Mouse (Mus musculus) activated CD4-positive, CD25-positive, alpha-beta regulatory T cell, adult 4 months (primary cell): Measurements from ENCODE around the gene Siah2. TPM values are rescaled to one million over a fixed set of nuclear protein-coding genes. Genes with fewer than 3 reads are reported as not detected.

Experiments used
- ATAC-seq: one replicate; pipeline ENCODE4 v1.8.0; 2017
- polyA plus RNA-seq, 2 experiments: library from polyadenylated mRNA; unstranded; fragments of 100-300 nt; shearing (Covaris generic); gene quantifications; one replicate each; pipeline ENCODE4 v1.2.1; 2017

The Siah2 gene
- polyA plus RNA-seq = 1 to 10 TPM in 1 of 2 experiments, under 1 TPM in 1; 0.99 to 1.6 TPM

GRCm38 (mm10) chr3:58691997-58692721 is at the start of gene Siah2:
Gene Siah2 (minus strand): TSS chr3:58692400.
- ATAC-seq = peak; percentile 92

GRCm38 (mm10) chr3:58739536-58739935 is 47.3 kb upstream of the Siah2 start:
- no peak for ATAC-seq

- no peak for ATAC-seq
These were observed 46.3 kb upstream of the Siah2 start for GRCm38 (mm10) chr3:58738346-58739089.

- ATAC-seq = no peak
These were observed 39.3 kb upstream of the Siah2 start for GRCm38 (mm10) chr3:58731520-58731919.

GRCm38 (mm10) chr3:58730580-58730979 is 38.4 kb upstream of the Siah2 start:
- ATAC-seq = no peak

GRCm38 (mm10) chr3:58729549-58729948 is 37.3 kb upstream of the Siah2 start:
- no peak for ATAC-seq

GRCm38 (mm10) chr3:58727601-58728000 is 35.4 kb upstream of the Siah2 start:
- no peak for ATAC-seq

GRCm38 (mm10) chr3:58727012-58727411 is 34.8 kb upstream of the Siah2 start:
- ATAC-seq = no peak

GRCm38 (mm10) chr3:58726374-58726773 is 34.2 kb upstream of the Siah2 start:
- no peak for ATAC-seq

- no peak for ATAC-seq
These were observed 32.6 kb upstream of the Siah2 start for GRCm38 (mm10) chr3:58724815-58725214.

GRCm38 (mm10) chr3:58723656-58724055 is 31.5 kb upstream of the Siah2 start:
- no peak for ATAC-seq

GRCm38 (mm10) chr3:58719461-58720230 is 27.4 kb upstream of the Siah2 start:
- ATAC-seq = no peak

GRCm38 (mm10) chr3:58716705-58717104 is 24.5 kb upstream of the Siah2 start:
- ATAC-seq = no peak

- ATAC-seq = no peak
These were observed 22.6 kb upstream of the Siah2 start for GRCm38 (mm10) chr3:58714767-58715166.

- ATAC-seq = no peak
These were observed 21.8 kb upstream of the Siah2 start for GRCm38 (mm10) chr3:58714034-58714433.

GRCm38 (mm10) chr3:58713191-58713590 is 21.0 kb upstream of the Siah2 start:
- no peak for ATAC-seq

GRCm38 (mm10) chr3:58704547-58704946 is 12.3 kb upstream of the Siah2 start:
- no peak for ATAC-seq

GRCm38 (mm10) chr3:58703748-58704147 is 11.5 kb upstream of the Siah2 start:
- ATAC-seq = no peak

- ATAC-seq = no peak
These were observed 10.1 kb upstream of the Siah2 start for GRCm38 (mm10) chr3:58702329-58702728.

GRCm38 (mm10) chr3:58701441-58701840 is 9.2 kb upstream of the Siah2 start:
- ATAC-seq = no peak

- no peak for ATAC-seq
These were observed 5.7 kb upstream of the Siah2 start for GRCm38 (mm10) chr3:58697926-58698325.

- ATAC-seq = no peak
These were observed 4.6 kb upstream of the Siah2 start for GRCm38 (mm10) chr3:58696806-58697205.

GRCm38 (mm10) chr3:58695507-58695906 is 3.3 kb upstream of the Siah2 start:
- no peak for ATAC-seq
